Mouse (Mus musculus) splenic B cell, adult 2 months (primary cell): ENCODE results near the gene Mki67.
"Not testable (repeated sequence)": the region's sequence is repeated elsewhere in the genome, so short reads cannot be mapped to it uniquely, and the experiment has no call there.

ENCODE experiments used
- DNase-seq: peaks from one replicate; pipeline ENCODE4 v3.0.0-alpha.2; 2011; ENCODE audit warnings: low read depth, low spot score
- H3K27me3 ChIP-seq: 2 replicates; pipeline ENCODE4 v1.6.1; 2012; ENCODE audit warnings: mild to moderate bottlenecking, low read length, moderate library complexity, mixed read lengths; ENCODE audit not compliant: control insufficient read depth, poor library complexity, insufficient read depth, severe bottlenecking
- H3K36me3 ChIP-seq: 2 replicates; pipeline ENCODE4 v1.6.1; 2012; ENCODE audit warnings: mild to moderate bottlenecking, low read length, moderate library complexity, mixed read lengths; ENCODE audit not compliant: control insufficient read depth, poor library complexity, insufficient read depth, severe bottlenecking

Gene Mki67

DNA sequence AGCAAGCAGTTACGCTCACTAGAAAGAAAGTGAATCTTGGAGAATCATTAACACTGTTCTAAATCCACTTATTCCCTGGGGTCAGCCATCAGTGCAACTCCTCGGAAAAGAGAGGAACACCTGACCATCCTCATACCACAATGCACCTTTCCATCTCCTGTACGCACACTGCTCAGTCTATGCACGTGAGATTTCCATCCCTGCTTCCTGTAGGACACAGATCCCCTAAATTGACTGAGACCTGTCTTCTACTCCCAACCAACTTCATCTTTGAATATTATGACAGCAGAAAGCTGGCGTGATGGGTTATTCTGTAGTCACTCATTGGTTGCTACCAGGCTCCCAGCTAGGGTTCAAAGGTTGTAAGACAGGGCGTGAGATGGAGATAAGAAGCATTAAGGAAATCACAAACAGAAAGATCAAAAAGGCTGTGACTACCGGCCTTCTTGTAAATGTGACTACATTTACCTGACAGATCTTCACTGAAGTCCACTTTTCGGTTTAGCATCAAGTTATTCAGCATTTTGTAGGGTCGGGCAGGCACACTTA lies 12.5 kb downstream of the Mki67 start:
- no peak for DNase-seq
- H3K27me3 ChIP-seq: no peaks in the 10 kb centered on the region
- 0 out of 2 replicates have a peak, but pooled peaks cover 1% of the 10 kb centered on the region for H3K36me3 ChIP-seq

DNA sequence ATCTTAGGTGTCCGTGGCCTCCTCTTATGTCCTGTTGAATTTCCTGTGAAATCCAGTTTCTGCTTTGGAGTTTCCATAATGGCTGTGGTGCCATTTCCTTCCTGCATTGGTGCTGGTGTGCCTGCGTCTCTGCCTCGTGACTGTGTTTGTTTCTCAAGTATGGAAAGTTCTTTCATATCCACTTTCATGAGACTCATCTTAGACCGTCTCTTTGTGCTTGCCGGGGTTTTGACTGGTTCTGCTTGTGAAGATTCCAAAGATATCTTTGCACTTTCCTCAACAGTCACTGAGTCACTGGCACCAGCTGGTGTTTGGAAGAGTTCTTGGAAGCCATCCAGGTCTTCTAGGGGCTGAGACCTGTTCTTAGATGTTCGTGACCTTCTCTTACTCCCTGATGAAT lies 16.8 kb downstream of the Mki67 start:
- H3K27me3 ChIP-seq, DNase-seq: not testable (repeated sequence)

DNA sequence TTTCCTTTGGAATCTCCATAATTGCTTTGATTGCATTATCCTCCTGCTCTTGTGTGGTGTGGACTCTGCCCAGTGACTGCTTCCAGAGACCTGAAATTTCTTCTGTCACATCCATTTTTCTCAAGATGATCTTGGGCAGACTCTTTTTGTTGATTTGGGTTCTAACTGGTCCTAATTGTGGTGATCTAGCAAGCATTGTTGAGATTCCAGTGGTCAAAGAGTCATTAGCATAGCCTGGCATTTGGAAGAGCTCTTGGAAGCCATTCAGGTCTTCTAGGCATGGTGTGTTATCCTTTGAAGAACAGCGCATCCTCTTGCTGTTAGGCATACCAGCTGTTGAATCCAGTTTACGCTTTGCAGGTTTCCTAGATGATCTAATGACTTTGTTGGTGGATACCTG lies 17.8 kb downstream of the Mki67 start:
- H3K27me3 ChIP-seq: no peaks in the 10 kb centered on the region
- no peak for DNase-seq
- 0 out of 2 replicates have a peak, but pooled peaks cover 1% of the 10 kb centered on the region for H3K36me3 ChIP-seq

More for the DNA sequence above, 16.8 kb downstream of the Mki67 start:
- not testable (repeated sequence) for H3K36me3 ChIP-seq

DNA sequence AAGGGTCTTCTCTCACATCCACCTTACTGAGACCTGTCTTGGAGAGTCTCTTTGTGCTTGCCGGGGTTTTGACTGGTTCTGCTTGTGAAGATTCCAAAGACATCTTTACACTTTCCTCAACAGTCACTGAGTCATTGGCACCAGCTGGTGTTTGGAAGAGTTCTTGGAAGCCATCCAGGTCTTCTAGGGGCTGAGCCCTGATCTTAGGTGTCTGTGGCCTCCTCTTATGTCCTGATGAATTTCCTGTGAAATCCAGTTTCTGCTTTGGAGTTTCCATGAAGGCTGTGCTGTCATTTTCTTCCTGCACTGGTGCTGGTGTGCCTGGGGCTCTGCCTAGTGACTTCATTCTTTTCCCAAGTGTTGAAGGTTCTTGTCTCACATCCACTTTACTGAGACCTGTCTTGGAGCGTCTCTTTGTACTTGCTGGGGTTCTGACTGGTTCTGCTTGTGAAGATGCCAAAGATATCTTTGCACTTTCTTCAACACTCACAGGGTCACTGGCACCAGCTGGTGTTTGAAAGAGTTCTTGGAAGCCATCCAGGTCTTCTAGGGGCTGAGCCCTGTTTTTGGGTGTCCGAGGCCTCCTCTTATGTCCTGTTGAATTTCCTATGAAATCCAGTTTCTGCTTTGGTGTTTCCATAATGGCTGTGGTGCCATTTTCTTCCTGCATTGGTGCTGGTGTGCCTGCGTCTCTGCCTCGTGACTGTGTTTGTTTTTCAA lies 19.0 kb downstream of the Mki67 start:
- not testable (repeated sequence) for DNase-seq, H3K27me3 ChIP-seq, H3K36me3 ChIP-seq

DNA sequence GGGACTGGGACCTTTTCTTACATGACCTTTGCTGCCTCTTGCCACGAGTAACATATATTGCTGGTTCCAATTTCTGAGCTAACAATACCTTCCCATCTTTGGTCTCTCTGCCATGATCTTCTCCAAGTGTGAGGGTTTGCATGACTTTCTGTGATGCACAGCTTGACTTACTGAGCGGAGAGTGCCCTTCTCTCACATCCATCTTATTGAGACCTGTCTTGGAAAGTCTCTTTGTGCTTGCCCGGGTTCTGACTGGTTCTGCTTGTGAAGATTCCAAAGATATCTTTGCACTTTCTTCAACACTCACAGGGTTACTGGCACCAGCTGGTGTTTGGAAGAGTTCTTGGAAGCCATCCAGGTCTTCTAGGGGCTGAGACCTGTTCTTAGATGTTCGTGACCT lies 20.0 kb downstream of the Mki67 start:
- 0 out of 2 replicates have a peak, but pooled peaks cover 1% of the 10 kb centered on the region for H3K36me3 ChIP-seq
- H3K27me3 ChIP-seq: no peaks in the 10 kb centered on the region
- DNase-seq: no peak

DNA sequence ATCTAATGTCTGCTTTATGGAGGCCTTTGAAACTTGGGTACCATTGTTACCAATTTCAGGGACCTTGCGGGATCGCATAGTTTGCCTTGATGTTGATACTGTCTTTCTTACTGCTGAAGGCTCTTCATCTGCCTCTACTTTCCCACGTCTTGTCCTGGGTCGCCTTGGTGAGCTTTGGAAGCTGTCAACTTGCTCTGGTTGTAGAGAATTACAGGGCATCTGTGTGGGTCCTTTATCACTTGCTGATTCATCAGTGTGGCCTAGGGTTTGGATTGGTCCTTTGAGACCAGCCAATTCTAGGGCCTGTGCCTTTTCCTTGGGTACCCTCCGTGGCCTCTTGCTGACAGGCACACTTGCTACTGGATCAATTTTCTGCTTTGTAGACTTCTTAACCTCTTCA lies 21.4 kb downstream of the Mki67 start:
- DNase-seq: no peak
- no peaks in the 10 kb centered on the region for H3K27me3 ChIP-seq
- no peaks in the 10 kb centered on the region for H3K36me3 ChIP-seq

DNA sequence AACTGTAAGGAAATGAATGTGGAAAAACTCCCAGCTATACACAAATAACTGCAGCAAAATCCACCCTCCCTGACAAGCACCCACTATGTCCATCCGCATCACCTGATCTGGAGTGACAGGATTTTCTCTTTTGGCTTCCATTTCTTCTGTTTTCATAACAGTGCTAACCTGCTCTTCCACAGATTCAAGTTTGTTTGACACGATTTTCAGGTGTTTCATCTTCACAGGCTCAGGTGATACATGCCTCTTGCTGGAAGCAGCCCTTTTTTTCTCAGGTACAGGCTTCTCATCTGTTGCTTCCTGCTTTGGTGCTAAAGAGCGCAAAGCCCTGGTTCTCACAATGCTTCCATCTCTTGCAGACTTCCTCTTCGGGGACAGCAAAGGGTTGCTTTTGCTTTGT lies 22.0 kb downstream of the Mki67 start:
- Histone ChIP-seq H3K27me3 (no peaks in the 10 kb centered on the region), H3K36me3 (no peaks in the 10 kb centered on the region)
- no peak for DNase-seq

DNA sequence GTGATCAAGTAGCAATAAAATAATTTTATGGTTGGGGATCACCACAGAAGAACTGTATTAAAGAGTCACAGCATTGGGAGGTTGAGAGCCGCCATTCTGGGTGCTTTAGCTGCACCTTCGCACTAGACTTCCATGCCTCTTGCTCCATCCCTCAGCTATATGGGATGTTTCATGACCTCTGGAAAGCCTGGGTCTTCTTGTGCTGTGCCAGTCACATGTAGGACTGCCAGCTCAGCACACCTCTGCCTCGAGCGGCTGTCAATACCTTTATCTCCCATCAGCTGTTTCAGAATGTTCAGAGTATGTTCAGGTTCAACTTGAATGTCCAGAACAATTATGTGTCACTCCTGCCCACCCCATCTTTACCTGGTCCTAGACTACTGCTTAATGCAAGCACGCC lies 24.2 kb downstream of the Mki67 start:
- DNase-seq: no peak
- Histone ChIP-seq H3K36me3 (no peaks in the 10 kb centered on the region), H3K27me3 (no peaks in the 10 kb centered on the region)

DNA sequence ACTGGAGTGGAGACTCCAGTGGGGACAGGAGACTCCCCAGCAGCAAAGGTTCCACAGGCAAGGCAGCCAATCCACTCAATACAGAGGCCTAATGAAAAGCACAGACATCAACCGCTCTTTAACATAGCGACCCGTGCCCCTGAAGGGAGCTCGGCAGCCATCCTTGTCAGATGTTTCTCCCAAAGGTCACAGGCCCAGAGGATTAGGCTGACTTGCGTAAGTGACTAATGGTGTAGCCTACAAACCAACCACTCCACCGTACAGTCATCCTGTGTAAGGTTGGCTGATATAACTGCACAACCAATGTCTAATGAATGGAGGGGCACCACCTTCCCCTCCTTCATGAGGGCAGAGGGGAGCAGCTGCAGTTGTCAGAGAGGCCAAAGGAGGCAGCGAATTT lies 26.8 kb downstream of the Mki67 start:
- DNase-seq: no peak
- Histone ChIP-seq H3K27me3 (no peaks in the 10 kb centered on the region), H3K36me3 (no peaks in the 10 kb centered on the region)

DNA sequence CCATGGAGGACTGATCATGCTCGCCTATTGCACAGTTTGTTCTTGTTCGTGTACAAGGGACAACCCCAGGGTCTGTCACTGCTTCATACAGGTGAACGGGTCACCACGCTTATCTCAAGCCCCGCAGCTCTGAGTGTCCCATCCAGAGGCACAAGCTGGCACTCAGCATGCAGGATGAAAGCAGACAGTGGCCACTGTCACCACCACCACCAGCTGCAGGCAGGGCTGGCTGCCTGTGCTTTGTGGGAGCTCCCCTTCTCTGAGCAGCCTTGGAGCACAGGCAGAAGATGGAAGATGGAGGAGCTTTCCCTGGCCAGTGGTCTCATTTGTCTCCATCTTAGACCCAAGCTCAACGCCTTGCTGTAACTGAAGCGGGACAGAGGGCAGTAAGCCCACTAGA lies 31.2 kb downstream of the Mki67 start:
- Histone ChIP-seq H3K36me3 (no peaks in the 10 kb centered on the region), H3K27me3 (no peaks in the 10 kb centered on the region)
- no peak for DNase-seq

DNA sequence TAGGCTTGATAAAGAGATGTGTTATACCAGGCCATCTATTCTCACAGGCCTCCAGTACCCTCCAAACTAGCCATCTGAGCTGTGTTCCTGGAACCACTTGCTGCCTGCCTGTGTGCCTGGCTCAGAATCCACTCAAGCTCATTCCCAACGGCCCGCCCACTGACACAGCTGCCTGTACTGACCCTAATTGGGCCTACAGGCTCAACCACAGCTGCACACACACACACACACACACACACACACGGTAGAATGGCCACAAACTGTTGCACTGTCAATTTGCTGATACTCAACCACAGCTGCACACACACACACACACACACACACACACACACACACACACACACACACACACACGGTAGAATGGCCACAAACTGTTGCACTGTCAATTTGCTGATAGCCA lies 32.1 kb downstream of the Mki67 start:
- not testable (repeated sequence) for DNase-seq, H3K36me3 ChIP-seq, H3K27me3 ChIP-seq

DNA sequence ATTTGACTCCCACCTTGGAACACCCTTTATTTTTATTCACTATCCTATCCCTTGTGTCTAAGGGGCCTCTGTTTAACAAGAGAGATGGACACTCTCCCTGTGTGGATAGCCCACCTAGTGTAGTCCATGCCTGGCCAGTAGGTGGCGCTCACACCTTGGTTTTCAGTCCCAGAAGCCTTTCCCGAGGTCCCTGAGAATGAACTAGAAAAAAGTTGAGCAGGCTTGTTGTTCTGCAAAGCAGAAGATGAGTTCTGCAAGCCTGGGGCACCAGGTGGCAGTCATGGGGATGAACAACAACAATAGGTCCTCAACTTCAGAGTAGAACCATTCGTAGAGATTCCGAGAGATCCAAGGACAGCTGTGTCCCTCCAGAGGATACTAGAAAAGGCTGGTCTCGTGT lies 35.8 kb downstream of the Mki67 start:
- no peaks in the 10 kb centered on the region for H3K27me3 ChIP-seq
- no peaks in the 10 kb centered on the region for H3K36me3 ChIP-seq
- DNase-seq: peak; percentile 69

DNA sequence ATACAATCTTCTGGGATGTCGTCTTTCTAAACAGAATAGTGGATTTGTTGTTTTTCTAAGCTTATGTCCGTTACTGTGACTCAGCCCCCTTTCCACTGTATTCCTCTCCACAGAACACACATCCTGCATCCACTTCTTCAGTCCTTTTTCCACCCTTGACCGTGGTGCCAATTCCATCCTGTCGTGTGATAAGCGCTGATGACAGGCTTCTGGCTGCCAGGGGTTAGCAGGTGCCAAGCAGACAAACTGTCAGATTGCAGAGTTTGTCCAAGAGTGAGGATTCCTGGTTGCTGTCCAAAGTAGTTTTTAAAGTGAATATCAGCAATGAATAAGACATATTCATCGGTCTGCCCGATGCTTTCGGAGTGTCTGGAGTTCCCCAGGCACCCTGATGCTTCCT lies 39.4 kb downstream of the Mki67 start:
- DNase-seq: no peak
- H3K27me3 ChIP-seq: no peaks in the 10 kb centered on the region
- H3K36me3 ChIP-seq: no peaks in the 10 kb centered on the region

DNA sequence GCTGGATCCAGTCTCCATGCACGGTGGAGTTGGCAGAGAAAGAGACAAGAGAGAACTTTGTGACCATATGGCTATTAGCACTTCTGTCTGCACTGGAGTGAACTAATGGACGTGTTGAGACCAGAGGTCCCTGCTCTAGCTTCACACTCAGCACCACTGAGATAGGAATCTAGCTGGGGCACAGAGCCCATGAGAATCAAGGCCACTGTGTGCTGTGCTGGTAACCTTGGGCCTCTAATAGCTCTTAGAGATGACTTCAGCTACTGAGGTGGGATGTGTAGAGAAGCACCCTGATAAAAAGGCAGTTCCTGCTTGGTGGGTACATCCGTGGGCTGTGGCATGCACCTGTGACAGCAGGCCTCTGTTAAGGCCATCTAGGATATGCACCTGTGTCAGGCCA lies 42.6 kb downstream of the Mki67 start:
- Histone ChIP-seq H3K36me3 (no peaks in the 10 kb centered on the region), H3K27me3 (no peaks in the 10 kb centered on the region)
- no peak for DNase-seq

DNA sequence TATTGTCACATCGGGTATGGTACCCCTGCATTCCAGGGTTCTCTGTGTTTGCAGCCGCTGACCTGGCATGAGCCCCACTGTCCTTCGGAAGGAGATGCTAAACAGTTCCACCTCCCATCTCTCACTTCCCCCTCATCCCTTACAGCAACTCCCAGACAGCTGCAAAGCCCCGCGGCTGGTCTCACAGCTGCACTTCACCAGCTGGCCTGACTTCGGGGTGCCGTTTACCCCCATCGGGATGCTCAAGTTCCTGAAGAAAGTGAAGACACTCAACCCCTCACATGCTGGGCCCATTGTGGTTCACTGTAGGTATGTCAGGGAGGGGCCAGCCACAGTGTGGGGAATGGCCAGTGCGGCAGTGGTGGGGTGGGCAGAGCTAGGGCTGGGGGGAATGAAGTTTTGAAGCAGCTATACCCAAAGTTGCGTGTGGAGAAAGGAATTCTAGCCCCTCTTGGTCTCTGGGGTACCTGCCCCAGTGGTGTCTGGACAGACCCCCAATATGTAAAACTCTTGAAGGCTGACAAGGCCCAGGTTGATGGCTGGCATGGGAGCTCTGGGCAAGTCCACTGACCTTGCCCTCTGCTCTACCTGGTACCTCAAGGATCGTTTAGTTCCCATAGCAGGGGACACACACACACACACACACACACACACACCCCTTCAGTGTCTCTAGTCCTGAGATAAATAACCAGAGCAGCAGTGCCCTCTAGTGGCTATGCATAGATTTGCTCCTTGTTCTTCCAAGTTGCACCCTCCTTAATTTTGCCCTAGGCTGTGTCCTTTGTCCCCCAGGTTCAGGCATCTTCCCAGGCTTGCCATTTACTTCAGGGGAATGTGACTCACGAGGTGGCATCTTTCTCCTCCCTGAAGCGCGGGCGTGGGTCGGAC lies 47.1 kb downstream of the Mki67 start:
- Histone ChIP-seq H3K27me3 (no peaks in the 10 kb centered on the region), H3K36me3 (peaks cover 6% of the 10 kb centered on the region)
- peak; percentile 84 for DNase-seq
